ENCODE assay signal across 13 mouse cellular contexts in genomic region chr5:118063181-118063621, GRCm38 (mm10). TPM values are rescaled to one million over a fixed set of nuclear protein-coding genes. Genes with fewer than 3 reads are reported as not detected.
DNase-seq lines count a peak whose midpoint lies in the region; ATAC-seq and TF ChIP-seq lines count a peak whose summit lies in the region.
"Had no signal": no experiment of that assay in that cellular context is flagged by ENCODE, and none has a peak within 500 bp of the region (broad histone marks: within the 10 kb centered on the region; RNA-seq: fewer than 3 reads in every experiment).

No protein-coding gene starts in this region.

- no peak overlapping the region for H3K4me2 ChIP-seq in forebrain, embryonic 14.5 days (ENCODE audit: low read length)
- no peak overlapping the region for H3K4me2 ChIP-seq in forebrain, embryonic 16.5 days (ENCODE audit: low read length)
- H3K4me2 ChIP-seq in hindbrain, postnatal 0 days (ENCODE audit: low read depth, low read length) = no peak overlapping the region
- H3K4me2 ChIP-seq in stomach, postnatal 0 days (replicated peaks; ENCODE audit: low read depth) = no peak overlapping the region
- H3K4me2 ChIP-seq: heart, embryonic 15.5 days; neural tube, embryonic 13.5 days had no signal

- H3K9me3 ChIP-seq in forebrain, embryonic 14.5 days (replicated peaks; ENCODE audit: control insufficient read depth, low read length) = no peaks in the 10 kb centered on the region
- H3K9me3 ChIP-seq in forebrain, embryonic 16.5 days (ENCODE audit: control insufficient read depth, low read length) = no peaks in the 10 kb centered on the region
- H3K9me3 ChIP-seq in hindbrain, postnatal 0 days (ENCODE audit: low read length) = no peaks in the 10 kb centered on the region
- H3K9me3 ChIP-seq in stomach, postnatal 0 days (ENCODE audit: control insufficient read depth, low read length) = no peaks in the 10 kb centered on the region
- H3K9me3 ChIP-seq: heart, embryonic 15.5 days; neural tube, embryonic 13.5 days had no signal

- no peaks in the 10 kb centered on the region for H3K27me3 ChIP-seq in forebrain, embryonic 14.5 days (replicated peaks; ENCODE audit: control insufficient read depth, insufficient read depth, low read length)
- H3K27me3 ChIP-seq in forebrain, embryonic 16.5 days (replicated peaks; ENCODE audit: control insufficient read depth, insufficient read depth, low read length) = no peaks in the 10 kb centered on the region
- no peaks in the 10 kb centered on the region for H3K27me3 ChIP-seq in hindbrain, postnatal 0 days (ENCODE audit: insufficient read depth, low read length)
- H3K27me3 ChIP-seq in stomach, postnatal 0 days (ENCODE audit: control insufficient read depth, insufficient read depth, low read length) = no peaks in the 10 kb centered on the region
- H3K27me3 ChIP-seq: heart, embryonic 15.5 days; neural tube, embryonic 13.5 days had no signal

- H3K4me1 ChIP-seq in forebrain, embryonic 14.5 days (ENCODE audit: control insufficient read depth, insufficient read depth, low read length) = peaks cover 16% of the 10 kb centered on the region
- peaks cover 31% of the 10 kb centered on the region for H3K4me1 ChIP-seq in forebrain, embryonic 16.5 days (replicated peaks; ENCODE audit: control insufficient read depth, insufficient read depth, low read length)
- peaks cover 35% of the 10 kb centered on the region for H3K4me1 ChIP-seq in hindbrain, postnatal 0 days (ENCODE audit: insufficient read depth, low read length)
- H3K4me1 ChIP-seq in stomach, postnatal 0 days (replicated peaks; ENCODE audit: control insufficient read depth, insufficient read depth) = no peaks in the 10 kb centered on the region

- peak; percentile 28 for DNase-seq in forebrain, embryonic 14.5 days (ENCODE audit: low spot score)
- peak; percentile 51 for DNase-seq in right cerebral cortex, adult 18-20 months
- DNase-seq in right cerebral cortex, postnatal 4 days = no peak
- DNase-seq in hindbrain, postnatal 0 days (ENCODE audit: low spot score) = peak; percentile 67
- DNase-seq in stomach, postnatal 0 days (ENCODE audit: low spot score) = peak; percentile 47
- no peak for DNase-seq in left cerebral cortex, adult 9 months (ENCODE audit: low spot score in 2 of 2)
- DNase-seq in gastrocnemius, postnatal 36 days = no peak
- DNase-seq: kidney, adult 18-20 months; liver, postnatal 0 days; thymus, postnatal 36 days had no signal

- TF ChIP-seq CTCF in hindbrain, postnatal 0 days (IDR thresholded peaks at IDR 0.05; ENCODE audit: low read depth) = no peak
- no peak for TF ChIP-seq CTCF in stomach, postnatal 0 days (IDR thresholded peaks at IDR 0.05; ENCODE audit: low read depth)

- no peak overlapping the region for H3K4me3 ChIP-seq in forebrain, embryonic 14.5 days (ENCODE audit: low read depth, low read length)
- no peak overlapping the region for H3K4me3 ChIP-seq in forebrain, embryonic 16.5 days (replicated peaks; ENCODE audit: low read length)
- H3K4me3 ChIP-seq in hindbrain, postnatal 0 days (ENCODE audit: low read length) = no peak overlapping the region
- H3K4me3 ChIP-seq in stomach, postnatal 0 days (ENCODE audit: low read depth, low read length) = no peak overlapping the region
- H3K4me3 ChIP-seq: heart, embryonic 15.5 days; neural tube, embryonic 13.5 days had no signal

- TF ChIP-seq EP300 in stomach, postnatal 0 days (optimal IDR thresholded peaks at IDR 0.05) = no peak

- 0 out of 2 replicates have a peak, but pooled peaks have one; percentile 8 for ATAC-seq in forebrain, embryonic 14.5 days
- no peak for ATAC-seq in forebrain, embryonic 16.5 days
- ATAC-seq in hindbrain, postnatal 0 days = peak; percentile 58
- ATAC-seq in stomach, postnatal 0 days (ENCODE audit: low FRiP score, low TSS enrichment) = peak; percentile 17; the same call in 1 of the 2 replicates
- ATAC-seq: liver, postnatal 0 days had no signal

- no peak overlapping the region for H3K9ac ChIP-seq in forebrain, embryonic 14.5 days (ENCODE audit: low read length)
- H3K9ac ChIP-seq in forebrain, embryonic 16.5 days (replicated peaks; ENCODE audit: low read depth, low read length) = no peak overlapping the region
- no peak overlapping the region for H3K9ac ChIP-seq in hindbrain, postnatal 0 days (replicated peaks; ENCODE audit: low read length)
- no peak overlapping the region for H3K9ac ChIP-seq in stomach, postnatal 0 days (ENCODE audit: low read length)
- H3K9ac ChIP-seq: heart, embryonic 15.5 days; liver, postnatal 0 days; neural tube, embryonic 13.5 days had no signal

- H3K36me3 ChIP-seq in forebrain, embryonic 14.5 days (ENCODE audit: control insufficient read depth, insufficient read depth, low read length) = peaks cover 13% of the 10 kb centered on the region; the same call in 1 of the 2 replicates
- H3K36me3 ChIP-seq in forebrain, embryonic 16.5 days (ENCODE audit: control insufficient read depth, insufficient read depth) = no peaks in the 10 kb centered on the region
- H3K36me3 ChIP-seq in hindbrain, postnatal 0 days (ENCODE audit: insufficient read depth, low read length) = peaks cover 5% of the 10 kb centered on the region; the same call in 1 of the 2 replicates
- H3K36me3 ChIP-seq in stomach, postnatal 0 days (ENCODE audit: control insufficient read depth, insufficient read depth, low read length) = peaks cover 8% of the 10 kb centered on the region
- H3K36me3 ChIP-seq: heart, embryonic 15.5 days had no signal

- intact Hi-C loops in gastrocnemius, postnatal 36 days (cut with DNase I) = no loop called here

- H3K27ac ChIP-seq in forebrain, embryonic 14.5 days (ENCODE audit: low read depth, low read length) = no peak overlapping the region
- H3K27ac ChIP-seq in forebrain, embryonic 16.5 days (ENCODE audit: low read length) = no peak overlapping the region
- peak overlapping the region; percentile 69 for H3K27ac ChIP-seq in hindbrain, postnatal 0 days
- H3K27ac ChIP-seq in stomach, postnatal 0 days (replicated peaks) = no peak overlapping the region; the same call in 1 of the 2 replicates
- H3K27ac ChIP-seq: heart, embryonic 15.5 days had no signal

- 65% methylated on average over 8 of the region's 8 CpGs for WGBS in forebrain, embryonic 14.5 days
- WGBS in forebrain, embryonic 16.5 days = 61% methylated on average over 8 of the region's 8 CpGs
- 26% methylated on average over 8 of the region's 8 CpGs for WGBS in hindbrain, postnatal 0 days
- 45% methylated on average over 8 of the region's 8 CpGs for WGBS in stomach, postnatal 0 days

RNA-seq across cellular contexts. Expression of gene Tesc, which starts 35.7 kb away (rescaled TPM):
- polyA plus RNA-seq in forebrain, embryonic 14.5 days (2014; fragmentation: Nextera tagmentation; extraction: Ambion mirVana) = 8.0 and 10.0 TPM in 2 replicates
- 7.7 and 10.3 TPM in 2 replicates for polyA plus RNA-seq in forebrain, embryonic 16.5 days (2015; fragmentation: Nextera tagmentation; extraction: Ambion mirVana)
- total RNA-seq in hindbrain, postnatal 0 days (2014; rRNA removed) = 1.4 and 3.8 TPM in 2 replicates
- 6.9 and 7.5 TPM in 2 replicates for polyA plus RNA-seq in hindbrain, postnatal 0 days (2015; fragmentation: Nextera tagmentation; extraction: Ambion mirVana)
- 112 and 116 TPM in 2 replicates for polyA plus RNA-seq in stomach, postnatal 0 days (2015; fragmentation: Nextera tagmentation; extraction: Ambion mirVana)
- under 1 TPM; 0.44 to 0.71 TPM for total RNA-seq in gastrocnemius, postnatal 36 days (2021)

Comparison
In these comparisons a context has a peak if more than half of its experiments do, and no peak if none do; other contexts are left out.
1. DNase-seq: peak in forebrain, embryonic 14.5 days (single experiment), right cerebral cortex, adult 18-20 months (single experiment), hindbrain, postnatal 0 days (single experiment) and stomach, postnatal 0 days (single experiment); none in right cerebral cortex, postnatal 4 days (single experiment), left cerebral cortex, adult 9 months (0 of 2) and gastrocnemius, postnatal 36 days (0 of 2).